Mouse (Mus musculus) Patski (cell line): ENCODE measurements around the gene Stk17b. TPM values are rescaled to one million over a fixed set of nuclear protein-coding genes. Genes with fewer than 3 reads are reported as not detected.
A peak's percentile ranks its signal among the peaks of the same experiment; 100 is the strongest.

ENCODE experiments used
- ATAC-seq: fragments of 100-300 bp; one replicate; pipeline ENCODE4 v1.8.0; 2021
- CTCF ChIA-PET: fragments of 350-600 bp; sonication (Branson Sonifier 250); formaldehyde crosslinking; loops from one replicate; lab custom pipeline; 2022; ENCODE audit warnings: inconsistent platforms; lab: Charles Lee
- POLR2A ChIA-PET: fragments of 350-600 bp; sonication (Branson Sonifier 250); formaldehyde crosslinking; loops from one replicate; lab custom pipeline; 2022; ENCODE audit warnings: antibody characterized with exemption, inconsistent platforms; lab: Charles Lee
- DNase-seq: peaks from one replicate; pipeline ENCODE4 v3.0.0-alpha.2; 2011; ENCODE audit warnings: low read depth, low spot score
- H3K27me3 ChIP-seq: fragments of 371-371 bp; one replicate; pipeline ENCODE4 v1.5.1; 2021
- CTCF ChIP-seq: fragments of 100-300 bp; IDR thresholded peaks from one replicate; pipeline ENCODE4 v1.5.1; 2021
- in situ Hi-C: fragments of 300-500 bp; cut with MboI; formaldehyde crosslinking; loops from 3 replicates; pipeline ENCODE4 v1.11.1; 2018; ENCODE audit warnings: low pct_unique_long_range_greater_than_20kb, mixed read lengths
- polyA plus RNA-seq: library from polyadenylated mRNA; unstranded; gene quantifications from one replicate; pipeline ENCODE4 v1.2.3, GENCODE M21; 2021

Gene Stk17b
- polyA plus RNA-seq, 1 experiment from 2014 or later: 16.2 TPM

- POLR2A ChIA-PET: no interaction called here
- CTCF ChIA-PET: no interaction called here
- in situ Hi-C loops: loop anchor here (25.0 kb wide), 1 partner anchor 681 kb away; no protein-coding TSS in a partner anchor
Measured at GRCm38 (mm10) chr1:53706431-53707361, 78.3 kb downstream of the Stk17b start, which contains the start of gene Dnah7a. Gene Dnah7a, minus strand, starts transcription at chr1:53706784.

More at GRCm38 (mm10) chr1:53706431-53707361, 78.3 kb downstream of the Stk17b start, which contains the start of gene Dnah7a:
- peak; percentile 26 for ATAC-seq
- no peak for TF ChIP-seq CTCF
- no peak for DNase-seq
- no peaks in the 10 kb centered on the region for H3K27me3 ChIP-seq

Other genes starting within 250 kb of the Stk17b start
- gene Dnah7a, start 78.4 kb downstream of the Stk17b start, polyA plus RNA-seq: 0.04 TPM